Mouse (Mus musculus) ES-E14 (cell line): ENCODE data around the gene Cfap73.

Source experiments
- HCFC1 ChIP-seq: IDR thresholded peaks from 2 replicates; pipeline ENCODE4 v1.6.1; 2012; ENCODE audit warnings: low read length, inconsistent platforms, borderline replicate concordance; ENCODE audit not compliant: insufficient read depth
- MAFK ChIP-seq: IDR thresholded peaks from 2 replicates; pipeline ENCODE4 v1.6.1; 2014; ENCODE audit warnings: mild to moderate bottlenecking, low read depth, low read length, inconsistent platforms; ENCODE audit not compliant: insufficient read depth

DNA sequence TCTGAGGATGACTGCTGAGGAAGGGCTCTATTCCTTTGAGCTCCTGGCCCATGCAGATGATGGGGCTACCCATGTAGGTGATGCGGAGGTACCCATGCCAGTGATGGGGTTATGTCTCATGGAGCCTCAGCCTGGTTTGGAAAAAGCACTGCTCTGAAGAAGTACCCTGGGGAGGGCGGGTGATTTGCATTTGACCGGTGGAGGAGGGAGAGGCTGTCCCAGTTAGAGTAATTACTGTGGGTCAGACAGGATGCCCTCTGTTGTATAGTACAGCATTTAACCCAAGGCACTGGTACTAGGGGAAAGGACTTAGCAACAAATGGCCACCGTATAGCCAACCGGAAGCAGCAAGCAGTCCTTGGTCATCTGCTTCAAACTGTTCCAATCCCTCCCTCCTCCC lies 825 bp upstream of the Cfap73 start:
- TF ChIP-seq HCFC1 (no peak), MAFK (no peak)
